Mouse (Mus musculus) mammary gland, adult 2 months (tissue): ENCODE measurements around the gene Saal1. TPM values are rescaled to one million over a fixed set of nuclear protein-coding genes. Genes with fewer than 3 reads are reported as not detected.

Experiments
- polyA plus RNA-seq: library from polyadenylated mRNA; depleted of rRNA; stranded (reverse); fragments of >200 nt; gene quantifications from 2 replicates; pipeline ENCODE4 v1.2.3, GENCODE M21; 2012; ENCODE audit warnings: low replicate concordance; rRNA removed

Gene Saal1
- polyA plus RNA-seq, result 5.4 and 8.4 TPM in 2 replicates

DNA sequence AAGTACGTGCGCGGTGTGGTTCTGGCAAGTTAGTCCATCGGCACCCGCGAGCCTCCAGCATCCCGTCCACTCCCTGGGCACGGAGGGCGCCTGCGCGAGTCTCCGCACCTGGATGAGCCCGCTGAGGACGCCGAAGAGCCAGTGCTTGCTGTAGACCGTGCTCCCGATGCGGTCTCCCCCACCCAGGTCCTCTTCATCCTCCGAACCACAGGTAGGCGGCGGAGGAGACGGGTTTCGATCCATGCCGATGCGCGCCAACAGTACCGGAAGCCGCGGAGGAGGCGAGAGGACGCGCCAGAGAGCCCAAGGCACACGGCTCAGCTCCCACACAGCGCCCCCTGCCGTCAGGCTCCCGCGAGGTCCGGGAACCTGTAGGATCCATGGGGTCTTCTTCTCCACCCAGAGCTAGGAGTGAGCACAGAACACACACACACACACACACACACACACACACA, at the start of gene Saal1:
Saal1 (minus strand) TSS at position 291 of the 455 bp plus-strand sequence.

DNA sequence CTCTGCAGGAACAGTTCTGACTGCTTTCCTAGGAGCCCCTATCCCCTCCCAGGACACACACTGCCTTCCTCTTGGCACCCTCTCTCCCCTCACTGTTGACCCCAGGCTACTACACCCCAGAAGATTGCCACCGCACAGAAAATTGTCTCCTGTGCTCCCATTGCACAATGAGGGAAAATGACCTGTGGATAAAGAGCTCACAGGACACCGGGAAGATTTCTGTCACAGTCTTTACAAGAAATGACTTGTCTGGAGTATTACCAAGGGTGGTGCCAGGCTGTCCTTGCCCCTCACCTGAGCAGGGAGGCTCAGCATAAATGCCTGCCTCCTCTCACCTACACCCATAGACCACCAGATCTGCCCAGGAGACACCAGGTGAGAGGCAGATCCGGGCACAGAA, 41.0 kb upstream of the Saal1 start, which contains the start of gene Saa2:
Saa2 (plus strand) TSS at position 301 of the 400 bp plus-strand sequence.

DNA sequence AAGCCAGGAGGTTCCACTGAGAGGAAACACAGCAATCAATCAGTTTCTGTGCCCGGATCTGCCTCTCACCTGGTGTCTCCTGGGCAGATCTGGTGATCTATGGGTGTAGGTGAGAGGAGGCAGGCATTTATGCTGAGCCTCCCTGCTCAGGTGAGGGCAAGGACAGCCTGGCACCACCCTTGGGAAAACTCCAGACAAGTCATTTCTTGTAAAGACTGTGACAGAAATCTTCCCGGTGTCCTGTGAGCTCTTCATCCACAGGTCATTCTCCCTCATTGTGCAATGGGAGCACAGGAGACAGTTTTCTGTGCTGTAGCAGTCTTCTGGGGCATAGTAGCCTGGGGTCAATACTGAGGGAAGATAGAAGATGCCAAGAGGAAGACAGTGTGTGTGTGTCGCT, 32.4 kb upstream of the Saal1 start, which contains the start of gene Saa1:
Saa1 (minus strand) TSS at position 101 of the 400 bp plus-strand sequence.

DNA sequence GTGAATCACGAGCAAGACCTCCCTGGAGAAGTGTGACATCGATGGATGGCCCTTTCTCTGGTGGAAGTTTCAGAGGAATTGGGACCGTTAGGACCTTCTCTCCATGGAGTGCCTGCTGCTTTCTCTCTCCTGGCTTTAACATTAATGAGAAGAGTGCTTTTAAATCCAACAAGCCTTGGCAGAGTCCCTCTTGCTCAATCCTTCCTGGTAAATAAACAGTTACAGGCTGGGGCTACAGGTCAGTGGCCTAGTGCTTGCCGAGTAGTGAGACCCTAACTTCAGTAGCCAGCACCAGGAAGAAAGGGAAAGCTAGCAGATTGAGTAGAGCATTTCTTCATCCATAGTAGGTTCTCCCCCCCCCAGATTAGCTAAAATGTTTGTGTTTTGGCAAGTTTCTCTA, 22.0 kb upstream of the Saal1 start, which contains the start of gene Saa4:
Saa4 (minus strand) TSS at position 146 of the 400 bp plus-strand sequence.

DNA sequence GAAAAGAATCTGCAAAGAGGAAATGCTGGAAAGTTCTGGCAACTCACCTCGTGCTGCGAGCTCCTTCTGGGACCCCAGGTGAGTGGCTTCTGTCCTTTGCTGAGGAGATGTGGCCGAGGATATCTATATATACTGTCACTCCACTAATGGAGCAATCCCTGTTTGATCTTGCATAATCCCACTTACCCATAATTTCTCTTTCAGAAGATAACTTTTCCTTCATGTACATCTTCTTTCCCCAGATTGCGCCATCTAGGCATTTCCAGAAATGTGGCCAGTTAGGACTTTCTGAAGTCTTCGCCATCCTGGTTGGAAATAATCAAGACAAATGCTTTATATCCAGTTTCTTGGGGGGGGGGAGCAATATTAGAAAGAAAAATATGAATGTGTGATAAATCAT, 5.1 kb upstream of the Saal1 start, which contains the start of gene Saa3:
Saa3 (minus strand) TSS at position 101 of the 400 bp plus-strand sequence.

DNA sequence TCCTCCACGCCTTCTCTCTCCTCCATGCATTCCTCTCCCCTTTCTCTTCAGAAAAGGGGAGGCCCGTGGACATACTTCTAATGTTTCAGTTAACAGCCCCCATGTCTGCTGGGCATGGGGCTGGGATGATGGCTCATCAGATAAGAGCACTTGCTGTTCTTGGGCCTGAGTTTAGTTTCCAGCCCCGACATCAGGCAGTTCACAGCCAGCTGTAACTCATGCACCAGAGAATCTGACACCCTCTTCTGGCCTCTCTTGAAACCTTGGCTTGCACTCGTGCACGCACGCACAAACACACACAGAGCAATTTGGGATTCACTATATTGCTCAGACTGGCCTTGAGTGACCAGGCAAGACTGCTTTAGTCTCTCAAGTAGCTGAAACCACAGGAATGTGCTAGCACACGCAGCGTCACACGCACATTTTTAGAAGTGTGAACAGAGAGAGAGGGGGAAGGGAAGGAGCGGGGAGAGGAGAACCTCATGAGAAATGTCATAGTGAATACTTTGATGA, 38.3 kb downstream of the Saal1 start, which contains the start of gene Tph1:
Tph1 (minus strand) TSS at position 378 of the 513 bp plus-strand sequence.

DNA sequence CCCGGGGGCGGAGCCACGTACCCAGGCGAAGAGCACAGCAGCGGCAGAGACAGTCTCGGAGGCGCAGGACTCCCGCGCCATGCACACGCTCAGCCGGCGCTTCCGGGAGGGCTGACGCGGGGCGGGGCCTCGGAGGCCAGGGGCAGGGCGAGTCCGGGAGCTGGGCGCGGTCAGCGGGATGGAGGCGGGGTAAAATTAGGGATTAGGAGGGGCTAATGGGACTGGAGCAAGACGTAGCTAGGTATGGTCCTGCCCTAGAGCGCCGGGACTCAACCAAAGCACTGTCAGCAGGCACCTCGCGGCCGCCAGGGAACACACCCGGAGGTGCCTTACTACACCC, 70.8 kb downstream of the Saal1 start, which contains the start of gene Sergef:
Sergef (minus strand) TSS at position 116 of the 340 bp plus-strand sequence.

Other genes starting within 250 kb of the Saal1 start
- gene Sergef, start 70.9 kb downstream of the Saal1 start, polyA plus RNA-seq, result 11.2 and 12.2 TPM in 2 replicates
- 0.53 and 1.9 TPM in 2 replicates for gene Tph1, start 38.1 kb downstream of the Saal1 start, polyA plus RNA-seq
- 0.55 TPM in 1 of 2 replicates, not detected in the other for gene Saa3, start 5.0 kb upstream of the Saal1 start, polyA plus RNA-seq
- 0.11 TPM in 1 of 2 replicates, not detected in the other for gene Saa4, start 21.9 kb upstream of the Saal1 start, polyA plus RNA-seq
- 0.06 TPM in 1 of 2 replicates, not detected in the other for gene Saa1, start 32.3 kb upstream of the Saal1 start, polyA plus RNA-seq
- gene Saa2, start 41.1 kb upstream of the Saal1 start, polyA plus RNA-seq, result 0.04 TPM in 1 of 2 replicates, not detected in the other
- 12.3 and 18.5 TPM in 2 replicates for gene Hps5, start 85.4 kb upstream of the Saal1 start, polyA plus RNA-seq
- gene Gtf2h1, start 85.4 kb upstream of the Saal1 start, polyA plus RNA-seq, result 6.3 and 8.6 TPM in 2 replicates
- gene Ldha, start 130.8 kb upstream of the Saal1 start, polyA plus RNA-seq, result 777 and 2,450 TPM in 2 replicates
- gene Ldhc, start 150.5 kb upstream of the Saal1 start, polyA plus RNA-seq, result 0.29 TPM in 1 of 2 replicates, not detected in the other
- 78.6 and 136 TPM in 2 replicates for gene Tsg101, start 209.3 kb upstream of the Saal1 start, polyA plus RNA-seq
- gene Uevld, start 247.8 kb upstream of the Saal1 start, polyA plus RNA-seq, result 2.4 and 6.0 TPM in 2 replicates